Mouse (Mus musculus) c-Kit-positive CD71-positive TER-119-negative erythroid progenitor cells, embryonic 14.5 days (primary cell): ENCODE measurements around the gene Efhc1.
"Not testable (repeated sequence)": the region's sequence is repeated elsewhere in the genome, so short reads cannot be mapped to it uniquely, and the experiment has no call there.

Source experiments
- DNase-seq: peaks from one replicate; pipeline ENCODE4 v3.0.0-alpha.2; 2013; ENCODE audit warnings: low read depth

Efhc1 gene

GRCm38 (mm10) chr1:20951300-20951763 is at the start of gene Efhc1:
TSS of gene Efhc1 (plus strand) at chr1:20951626.
- DNase-seq = peak; percentile 70

GRCm38 (mm10) chr1:20905501-20906127 is 45.8 kb upstream of the Efhc1 start:
- DNase-seq = no peak

- no peak for DNase-seq
These were observed 45.3 kb upstream of the Efhc1 start for GRCm38 (mm10) chr1:20906128-20906515.

- DNase-seq = no peak
These were observed 42.9 kb upstream of the Efhc1 start for GRCm38 (mm10) chr1:20908541-20908940.

GRCm38 (mm10) chr1:20912115-20912514 is 39.3 kb upstream of the Efhc1 start:
- no peak for DNase-seq

- DNase-seq = no peak
These were observed 38.8 kb upstream of the Efhc1 start for GRCm38 (mm10) chr1:20912527-20913171.

- no peak for DNase-seq
These were observed 36.7 kb upstream of the Efhc1 start for GRCm38 (mm10) chr1:20914769-20915168.

- no peak for DNase-seq
These were observed 35.8 kb upstream of the Efhc1 start for GRCm38 (mm10) chr1:20915608-20916007.

GRCm38 (mm10) chr1:20917496-20918050 is 33.9 kb upstream of the Efhc1 start:
- DNase-seq = no peak

GRCm38 (mm10) chr1:20919728-20920127 is 31.7 kb upstream of the Efhc1 start:
- no peak for DNase-seq

GRCm38 (mm10) chr1:20921081-20921528 is 30.3 kb upstream of the Efhc1 start:
- no peak for DNase-seq

GRCm38 (mm10) chr1:20922612-20923399 is 28.6 kb upstream of the Efhc1 start:
- no peak for DNase-seq

GRCm38 (mm10) chr1:20925324-20925723 is 26.1 kb upstream of the Efhc1 start:
- DNase-seq = not testable (repeated sequence)

GRCm38 (mm10) chr1:20925926-20926325 is 25.5 kb upstream of the Efhc1 start:
- DNase-seq = no peak

- DNase-seq = no peak
These were observed 25.1 kb upstream of the Efhc1 start for GRCm38 (mm10) chr1:20926376-20926775.

GRCm38 (mm10) chr1:20928487-20928886 is 22.9 kb upstream of the Efhc1 start:
- DNase-seq = no peak

GRCm38 (mm10) chr1:20933457-20933856 is 18.0 kb upstream of the Efhc1 start:
- DNase-seq = peak; percentile 29

- DNase-seq = no peak
These were observed 16.3 kb upstream of the Efhc1 start for GRCm38 (mm10) chr1:20935106-20935505.

- peak; percentile 44 for DNase-seq
These were observed 12.4 kb upstream of the Efhc1 start for GRCm38 (mm10) chr1:20939046-20939445.

- DNase-seq = no peak
These were observed 11.3 kb upstream of the Efhc1 start for GRCm38 (mm10) chr1:20940151-20940550.

- no peak for DNase-seq
These were observed 10.1 kb upstream of the Efhc1 start for GRCm38 (mm10) chr1:20941322-20941721.

GRCm38 (mm10) chr1:20941857-20942256 is 9.6 kb upstream of the Efhc1 start:
- DNase-seq = no peak

GRCm38 (mm10) chr1:20943016-20943415 is 8.4 kb upstream of the Efhc1 start:
- DNase-seq = no peak
